ENCODE assay signal across 8 mouse cellular contexts in the genomic region with DNA sequence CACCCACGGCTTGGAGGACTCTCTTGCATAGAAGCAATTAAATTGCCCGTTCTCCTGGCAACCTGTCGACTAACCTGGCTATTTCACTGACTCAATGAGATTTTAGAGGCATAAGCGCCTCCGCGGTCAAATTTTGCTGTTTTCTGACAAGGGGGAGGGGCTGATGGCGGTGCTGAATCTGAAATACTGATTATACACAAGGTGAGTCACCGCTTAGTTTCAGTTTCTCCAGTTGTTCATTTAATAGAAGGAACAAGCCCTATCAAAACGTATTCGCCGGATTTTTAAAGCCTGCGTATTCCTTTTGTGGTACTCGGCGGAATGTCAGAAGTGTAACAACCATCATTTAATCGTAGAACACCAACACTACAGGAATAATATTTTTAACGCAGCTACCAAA. TPM values are rescaled to one million over a fixed set of nuclear protein-coding genes. Genes with fewer than 3 reads are reported as not detected.
DNase-seq lines count a peak whose midpoint lies in the region; ATAC-seq and TF ChIP-seq lines count a peak whose summit lies in the region.

No protein-coding gene starts in this region.

- H3K9ac ChIP-seq in forebrain, postnatal 0 days: peak overlapping the region; percentile 90
- peak overlapping the region; percentile 93 for H3K9ac ChIP-seq in midbrain, postnatal 0 days (replicated peaks; ENCODE audit: low read length, poor library complexity, severe bottlenecking)

- no peaks in the 10 kb centered on the region for H3K9me3 ChIP-seq in forebrain, postnatal 0 days (ENCODE audit: low read length)
- H3K9me3 ChIP-seq in midbrain, postnatal 0 days (ENCODE audit: low read length): no peaks in the 10 kb centered on the region

- WGBS in forebrain, postnatal 0 days: under 1% methylated on average over 16 of the region's 16 CpGs
- WGBS in midbrain, postnatal 0 days: 1% methylated on average over 16 of the region's 16 CpGs

- DNase-seq in cerebellum, postnatal 10 days: peak; percentile 36 to 49
- no peak for DNase-seq in cerebellum, adult 11-12 months
- peak; percentile 44 for DNase-seq in urinary bladder, postnatal 14 days (ENCODE audit: low spot score)
- no peak for DNase-seq in urinary bladder, adult 2 months (ENCODE audit: low spot score)
- peak; percentile 38 for DNase-seq in forebrain, postnatal 0 days
- DNase-seq in kidney, postnatal 10 days: peak; percentile 34
- DNase-seq in midbrain, postnatal 0 days (ENCODE audit: low spot score): peak; percentile 15

- no peak for TF ChIP-seq CTCF in forebrain, postnatal 0 days (IDR thresholded peaks at IDR 0.05; ENCODE audit: low read depth)
- TF ChIP-seq CTCF in midbrain, postnatal 0 days (IDR thresholded peaks at IDR 0.05): no peak

- H3K27ac ChIP-seq in forebrain, postnatal 0 days (ENCODE audit: low read depth, low read length): peak overlapping the region; percentile 95
- H3K27ac ChIP-seq in midbrain, postnatal 0 days (ENCODE audit: low read depth, low read length): peak overlapping the region; percentile 95

- H3K27me3 ChIP-seq in forebrain, postnatal 0 days (ENCODE audit: insufficient read depth, low read length): 0 out of 2 replicates have a peak, but pooled peaks cover 3% of the 10 kb centered on the region
- no peaks in the 10 kb centered on the region for H3K27me3 ChIP-seq in midbrain, postnatal 0 days (ENCODE audit: insufficient read depth, low read length)

- ATAC-seq in forebrain, postnatal 0 days: no peak
- ATAC-seq in midbrain, postnatal 0 days (ENCODE audit: low FRiP score): no peak
- ATAC-seq in megakaryocyte progenitor cell, adult 5-6 weeks (replicated peaks; ENCODE audit: poor library complexity): no peak

- peaks cover 12% of the 10 kb centered on the region for H3K4me1 ChIP-seq in forebrain, postnatal 0 days (ENCODE audit: insufficient read depth)
- peaks cover 8% of the 10 kb centered on the region for H3K4me1 ChIP-seq in midbrain, postnatal 0 days (ENCODE audit: insufficient read depth, low read length)

- peak overlapping the region; percentile 66 for H3K4me2 ChIP-seq in forebrain, postnatal 0 days (ENCODE audit: low read depth)
- H3K4me2 ChIP-seq in midbrain, postnatal 0 days (ENCODE audit: low read depth, low read length, poor library complexity, severe bottlenecking): peak overlapping the region; percentile 78

- H3K36me3 ChIP-seq in forebrain, postnatal 0 days (ENCODE audit: insufficient read depth): no peaks in the 10 kb centered on the region; the same call in 1 of the 2 replicates
- H3K36me3 ChIP-seq in midbrain, postnatal 0 days (ENCODE audit: insufficient read depth, low read length): no peaks in the 10 kb centered on the region; the same call in 1 of the 2 replicates

- H3K4me3 ChIP-seq in forebrain, postnatal 0 days (ENCODE audit: low read depth, low read length): peak overlapping the region; percentile 96
- peak overlapping the region; percentile 76 for H3K4me3 ChIP-seq in midbrain, postnatal 0 days (ENCODE audit: low read depth, low read length)

RNA-seq across cellular contexts. Expression of a gene that starts 1.0 kb away (rescaled TPM):
- 7.3 and 11.4 TPM in 2 replicates for polyA plus RNA-seq in urinary bladder, adult 2 months (2012; rRNA removed)
- total RNA-seq in forebrain, postnatal 0 days (2014; rRNA removed): 14.8 and 19.4 TPM in 2 replicates
- polyA plus RNA-seq in forebrain, postnatal 0 days (2015; fragmentation: Nextera tagmentation; extraction: Ambion mirVana): 3.0 and 4.5 TPM in 2 replicates
- total RNA-seq in midbrain, postnatal 0 days (2014; rRNA removed): 16.0 and 16.8 TPM in 2 replicates
- 4.7 and 5.8 TPM in 2 replicates for polyA plus RNA-seq in midbrain, postnatal 0 days (2015; fragmentation: Nextera tagmentation; extraction: Ambion mirVana)
- 21.9 and 24.0 TPM in 2 replicates for total RNA-seq in megakaryocyte progenitor cell, adult 5-6 weeks (2015)
- 15.8 and 19.6 TPM in 2 replicates for total RNA-seq in megakaryocyte progenitor cell, adult 5-6 weeks (2017)

Comparison
In these comparisons a context has a peak if more than half of its experiments do, and no peak if none do; other contexts are left out.
1. DNase-seq: peak in cerebellum, postnatal 10 days (2 of 2), urinary bladder, postnatal 14 days (single experiment), forebrain, postnatal 0 days (single experiment), kidney, postnatal 10 days (single experiment) and midbrain, postnatal 0 days (single experiment); none in cerebellum, adult 11-12 months (single experiment) and urinary bladder, adult 2 months (single experiment).